Mouse (Mus musculus) CD8-positive naive resting alpha-beta T cell, adult 2 months (primary cell): ENCODE results near the gene Runx3.

Experiments
- DNase-seq, 2 experiments: peaks; one replicate each; pipeline ENCODE4 v3.0.0; 2022; ENCODE audit warnings: low read depth in 2 of 2, low spot score in 2 of 2

Runx3 gene

GRCm38 (mm10) chr4:135120342-135121100, at the start of gene Runx3:
Gene Runx3 (plus strand): TSS chr4:135120652.
- peak; percentile 93 to 94 for DNase-seq

- no peak for DNase-seq
These were observed 47.8 kb upstream of the Runx3 start for GRCm38 (mm10) chr4:135072671-135073070.

- no peak for DNase-seq
These were observed 46.9 kb upstream of the Runx3 start for GRCm38 (mm10) chr4:135073523-135073922.

GRCm38 (mm10) chr4:135074646-135075045, 45.8 kb upstream of the Runx3 start:
- DNase-seq, result no peak

- DNase-seq, result no peak
These were observed 45.1 kb upstream of the Runx3 start for GRCm38 (mm10) chr4:135075360-135075759.

- no peak for DNase-seq
These were observed 43.8 kb upstream of the Runx3 start for GRCm38 (mm10) chr4:135076611-135077010.

- no peak for DNase-seq
These were observed 43.3 kb upstream of the Runx3 start for GRCm38 (mm10) chr4:135077196-135077595.

- peak; percentile 86 to 89 for DNase-seq
These were observed 40.4 kb upstream of the Runx3 start for GRCm38 (mm10) chr4:135079859-135080640.

- DNase-seq, result no peak
These were observed 39.9 kb upstream of the Runx3 start for GRCm38 (mm10) chr4:135080641-135080920.

GRCm38 (mm10) chr4:135083089-135083488, 37.4 kb upstream of the Runx3 start:
- DNase-seq, result no peak

GRCm38 (mm10) chr4:135085077-135085853, 35.2 kb upstream of the Runx3 start:
- DNase-seq, result no peak

- DNase-seq, result no peak
These were observed 29.8 kb upstream of the Runx3 start for GRCm38 (mm10) chr4:135090613-135091012.

GRCm38 (mm10) chr4:135092871-135093270, 27.6 kb upstream of the Runx3 start:
- DNase-seq, result no peak

- DNase-seq, result no peak
These were observed 24.8 kb upstream of the Runx3 start for GRCm38 (mm10) chr4:135095693-135096092.

GRCm38 (mm10) chr4:135097910-135098891, 22.3 kb upstream of the Runx3 start:
- DNase-seq, result peak; percentile 55 to 61

- no peak for DNase-seq
These were observed 18.3 kb upstream of the Runx3 start for GRCm38 (mm10) chr4:135102019-135102740.

- no peak for DNase-seq
These were observed 17.7 kb upstream of the Runx3 start for GRCm38 (mm10) chr4:135102761-135103160.

- DNase-seq, result no peak
These were observed 16.7 kb upstream of the Runx3 start for GRCm38 (mm10) chr4:135103800-135104199.

GRCm38 (mm10) chr4:135106968-135107367, 13.5 kb upstream of the Runx3 start:
- no peak for DNase-seq

- no peak for DNase-seq
These were observed 11.8 kb upstream of the Runx3 start for GRCm38 (mm10) chr4:135108666-135109065.
